Mouse (Mus musculus): ENCODE data around the gene Ankrd26.

Ankrd26 gene

DNA sequence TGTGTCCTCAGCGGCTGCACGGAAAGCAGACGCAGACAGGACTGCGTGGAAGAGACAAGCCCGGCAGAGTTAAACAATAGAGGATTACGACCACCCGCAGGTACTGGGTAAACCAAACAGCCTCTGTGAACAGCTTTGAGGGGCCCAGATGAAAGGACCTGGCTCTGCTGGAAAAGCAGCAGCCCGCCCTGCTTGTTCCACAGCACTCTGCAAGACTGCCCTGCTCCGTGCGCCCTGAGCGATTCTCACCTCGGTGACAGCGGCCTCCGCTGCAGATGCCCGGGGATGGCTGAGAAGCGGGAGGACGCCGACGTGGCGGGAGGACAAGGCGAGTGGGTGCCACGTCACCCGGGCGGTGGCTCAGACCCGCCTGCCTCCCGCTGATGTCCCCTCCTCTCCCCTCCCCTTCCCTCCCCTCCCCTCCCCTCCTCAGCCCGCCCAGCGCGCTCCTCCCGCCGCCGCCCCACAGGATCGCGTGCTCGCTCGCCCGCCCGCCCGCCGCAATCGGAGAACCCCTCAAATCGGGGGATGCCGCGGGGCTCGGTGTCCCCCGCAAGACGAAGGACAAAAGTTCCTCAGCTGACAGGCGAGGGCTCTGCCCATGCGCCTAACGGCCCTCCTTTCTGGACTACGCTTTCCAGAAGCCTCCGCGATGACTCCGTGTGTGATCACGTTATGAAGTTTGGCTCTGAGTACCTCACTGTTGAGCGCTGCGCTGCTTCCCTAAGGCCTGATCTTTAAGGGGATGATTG lies 82.9 kb downstream of the Ankrd26 start, which contains the start of gene Zfp9:
TSS of gene Zfp9 (minus strand) at position 364 of the 752 bp plus-strand sequence.
- ATAC-seq (ENCODE audit: low TSS enrichment): peak; percentile 90

- 0 out of 2 replicates have a peak, but pooled peaks have one; percentile 5 for ATAC-seq (ENCODE audit: low TSS enrichment)
Measured at GRCm38 (mm10) chr6:118477875-118478785, 83.9 kb downstream of the Ankrd26 start.

- no peak for ATAC-seq (ENCODE audit: low TSS enrichment)
Measured at GRCm38 (mm10) chr6:118462069-118462705, 99.8 kb downstream of the Ankrd26 start.

DNA sequence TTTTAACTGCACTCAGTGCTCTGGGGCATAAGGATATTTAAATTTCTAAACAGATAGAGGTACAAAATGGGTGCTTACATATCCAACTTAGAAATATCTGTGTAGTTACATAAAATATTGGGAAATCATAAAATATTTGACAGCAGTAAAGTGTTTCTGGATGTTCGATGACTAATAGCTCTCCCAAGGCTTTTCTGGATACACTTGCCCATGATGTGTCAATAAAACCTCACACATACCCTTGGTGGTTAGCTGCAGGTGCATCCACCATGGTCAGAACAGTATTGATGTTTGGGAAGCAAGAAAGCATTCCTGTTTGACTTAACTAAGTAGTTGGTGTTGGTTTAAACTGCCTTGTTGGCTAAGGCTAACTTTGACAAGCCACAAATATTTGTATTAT lies 104.3 kb downstream of the Ankrd26 start:
- no peak for ATAC-seq (ENCODE audit: low TSS enrichment)

DNA sequence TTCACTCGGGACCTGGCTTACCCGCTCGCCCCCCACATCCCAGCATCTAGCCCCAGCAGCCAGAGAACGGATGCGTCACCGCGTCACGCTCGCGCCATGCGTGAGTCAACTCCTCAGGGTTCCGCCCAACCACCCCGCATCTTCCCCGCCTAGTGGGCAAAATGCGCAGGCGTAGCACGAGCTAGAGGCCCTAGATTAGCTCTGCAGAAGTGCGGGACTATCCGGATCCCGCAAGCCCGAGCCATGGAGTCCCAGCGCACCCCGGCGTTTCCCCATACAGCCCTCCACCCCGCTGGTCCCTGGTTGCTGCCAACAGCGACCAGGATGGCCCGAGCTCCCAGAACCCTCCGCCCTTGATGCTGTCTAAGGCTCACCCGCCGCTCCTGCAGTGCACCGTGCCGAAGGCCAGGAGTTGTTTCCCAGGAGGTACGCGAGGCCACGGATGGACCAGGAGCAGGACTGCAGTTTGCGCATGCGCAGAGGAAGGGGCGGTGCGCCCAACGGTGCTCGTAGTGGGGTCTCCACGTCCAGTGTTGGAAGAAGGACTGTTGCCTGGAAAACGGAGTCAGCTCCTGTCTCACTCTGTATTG lies 106.9 kb downstream of the Ankrd26 start, which contains the start of gene Zfp248:
TSS of gene Zfp248 (minus strand) at position 487 of the 590 bp plus-strand sequence.
- ATAC-seq (ENCODE audit: low TSS enrichment): peak; percentile 97

DNA sequence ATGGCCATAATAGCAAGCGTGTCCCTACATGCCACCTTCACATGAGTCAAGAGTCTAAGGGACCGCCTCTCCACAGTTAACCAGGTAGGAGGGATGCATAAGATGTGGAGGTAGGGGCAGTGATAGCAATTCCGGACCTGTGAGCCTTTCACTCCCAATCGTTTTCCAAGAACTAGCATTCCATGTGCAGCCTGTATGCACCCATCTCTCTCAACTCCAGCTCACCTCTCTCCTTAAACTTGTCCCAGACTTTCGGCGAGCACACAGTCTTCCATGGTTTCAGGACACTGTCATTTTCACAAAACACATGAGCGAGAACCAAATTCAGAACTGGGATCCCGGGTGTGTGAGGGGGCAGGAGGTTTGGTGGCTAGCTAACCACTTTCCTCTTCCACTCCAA lies 107.6 kb downstream of the Ankrd26 start:
- ATAC-seq (ENCODE audit: low TSS enrichment): peak; percentile 22
